Mouse (Mus musculus) regulatory T cell (primary cell): ENCODE data around the gene Ddx19b.

Experiments used
- in situ Hi-C: fragments of 300-600 bp; cut with MboI, MseI; formaldehyde crosslinking; loops from one replicate; pipeline ENCODE4 v1.15.1; 2025; ENCODE audit warnings: high pct_unique_total_duplicates

The Ddx19b gene

GRCm38 (mm10) chr8:110965594-110965993, 66.0 kb downstream of the Ddx19b start:
- in situ Hi-C loops = no loop called here

- in situ Hi-C loops = no loop called here
Observed at GRCm38 (mm10) chr8:110964666-110965065, 66.9 kb downstream of the Ddx19b start.

- in situ Hi-C loops = no loop called here
Observed at GRCm38 (mm10) chr8:110963051-110963450, 68.5 kb downstream of the Ddx19b start.

GRCm38 (mm10) chr8:110959906-110960305, 71.6 kb downstream of the Ddx19b start:
- in situ Hi-C loops = loop anchor here (5.0 kb wide), 1 partner anchor 38 kb away; no protein-coding TSS in a partner anchor

- in situ Hi-C loops = loop anchor here (5.0 kb wide), 1 partner anchor 37 kb away; no protein-coding TSS in a partner anchor
Observed at GRCm38 (mm10) chr8:110959071-110959780, 72.3 kb downstream of the Ddx19b start.

- in situ Hi-C loops = loop anchor here (5.0 kb wide), 1 partner anchor 36 kb away; no protein-coding TSS in a partner anchor
Observed at GRCm38 (mm10) chr8:110958553-110958952, 73.0 kb downstream of the Ddx19b start.

GRCm38 (mm10) chr8:110958135-110958534, 73.4 kb downstream of the Ddx19b start:
- in situ Hi-C loops = loop anchor here (5.0 kb wide), 1 partner anchor 36 kb away; no protein-coding TSS in a partner anchor

- in situ Hi-C loops = loop anchor here (5.0 kb wide), 1 partner anchor 35 kb away; no protein-coding TSS in a partner anchor
Observed at GRCm38 (mm10) chr8:110957471-110957870, 74.1 kb downstream of the Ddx19b start.

- in situ Hi-C loops = loop anchor here (5.0 kb wide), 1 partner anchor 35 kb away; no protein-coding TSS in a partner anchor
Observed at GRCm38 (mm10) chr8:110956619-110957450, 74.7 kb downstream of the Ddx19b start.

- in situ Hi-C loops = loop anchor here (5.0 kb wide), 1 partner anchor 32 kb away; no protein-coding TSS in a partner anchor
Observed at GRCm38 (mm10) chr8:110954776-110955175, 76.8 kb downstream of the Ddx19b start.
